8 mouse cellular contexts compared by ENCODE assay signal in genomic region chr15:100469189-100469545, GRCm38 (mm10). TPM values are rescaled to one million over a fixed set of nuclear protein-coding genes. Genes with fewer than 3 reads are reported as not detected.
A peak's percentile ranks its signal among the peaks of the same experiment; 100 is the strongest.
DNase-seq lines count a peak whose midpoint lies in the region; ATAC-seq and TF ChIP-seq lines count a peak whose summit lies in the region.

No protein-coding gene starts in this region.

- H3K9me3 ChIP-seq in erythroblast, embryonic 14.5 days (ENCODE audit: control insufficient read depth, low read length): peaks cover 2% of the 10 kb centered on the region
- H3K9me3 ChIP-seq in liver, embryonic 11.5 days (ENCODE audit: control insufficient read depth, low read length): no peaks in the 10 kb centered on the region
- H3K9me3 ChIP-seq in stomach, embryonic 16.5 days (replicated peaks; ENCODE audit: control insufficient read depth, low read length): no peaks in the 10 kb centered on the region

- ATAC-seq in erythroblast, adult 5-6 weeks (replicated peaks; ENCODE audit: low FRiP score, poor library complexity, severe bottlenecking): no peak
- 0 out of 2 replicates have a peak, but pooled peaks have one; percentile 10 for ATAC-seq in liver, embryonic 11.5 days (replicated peaks; ENCODE audit: low FRiP score)
- ATAC-seq in stomach, embryonic 16.5 days (ENCODE audit: insufficient read depth, low FRiP score): no peak

- peak overlapping the region; percentile 90 for H3K27ac ChIP-seq in testis, adult 2 months (ENCODE audit: control insufficient read depth, insufficient read depth, low read depth, low read length)
- H3K27ac ChIP-seq in liver, embryonic 11.5 days (ENCODE audit: low read depth, low read length): peak overlapping the region; percentile 80
- H3K27ac ChIP-seq in stomach, embryonic 16.5 days (ENCODE audit: low read length): peak overlapping the region; percentile 73

- H3K4me2 ChIP-seq in liver, embryonic 11.5 days: peak overlapping the region; percentile 90
- peak overlapping the region; percentile 97 for H3K4me2 ChIP-seq in stomach, embryonic 16.5 days (ENCODE audit: low read depth, low read length)

- H3K4me1 ChIP-seq in erythroblast, embryonic 14.5 days (ENCODE audit: control insufficient read depth): peaks cover 30% of the 10 kb centered on the region
- H3K4me1 ChIP-seq in testis, adult 2 months (ENCODE audit: control insufficient read depth, insufficient read depth, low read length): peaks cover 7% of the 10 kb centered on the region
- peaks cover 20% of the 10 kb centered on the region for H3K4me1 ChIP-seq in liver, embryonic 11.5 days (replicated peaks; ENCODE audit: control insufficient read depth, insufficient read depth, low read length)
- peaks cover 19% of the 10 kb centered on the region for H3K4me1 ChIP-seq in stomach, embryonic 16.5 days (ENCODE audit: control insufficient read depth, insufficient read depth, low read length)

- peak overlapping the region; percentile 92 for H3K4me3 ChIP-seq in erythroblast, embryonic 14.5 days (replicated peaks)
- peak overlapping the region; percentile 96 for H3K4me3 ChIP-seq in testis, adult 2 months (ENCODE audit: control insufficient read depth, low read depth, low read length)
- peak overlapping the region; percentile 80 for H3K4me3 ChIP-seq in liver, embryonic 11.5 days (ENCODE audit: low read depth, low read length)
- H3K4me3 ChIP-seq in stomach, embryonic 16.5 days (replicated peaks; ENCODE audit: low read length): peak overlapping the region; percentile 67

- peak overlapping the region; percentile 69 for H3K9ac ChIP-seq in liver, embryonic 11.5 days (ENCODE audit: low read depth, low read length)
- H3K9ac ChIP-seq in stomach, embryonic 16.5 days (ENCODE audit: low read length): peak overlapping the region; percentile 90

- under 1% methylated on average over 19 of the region's 19 CpGs for WGBS in liver, embryonic 11.5 days
- under 1% methylated on average over 19 of the region's 19 CpGs for WGBS in stomach, embryonic 16.5 days

- peaks cover 4% of the 10 kb centered on the region for H3K27me3 ChIP-seq in erythroblast, embryonic 14.5 days (ENCODE audit: control insufficient read depth)
- H3K27me3 ChIP-seq in testis, adult 2 months (ENCODE audit: control insufficient read depth, insufficient read depth, low read length): no peaks in the 10 kb centered on the region
- H3K27me3 ChIP-seq in liver, embryonic 11.5 days (replicated peaks; ENCODE audit: control insufficient read depth, insufficient read depth, low read length): no peaks in the 10 kb centered on the region
- no peaks in the 10 kb centered on the region for H3K27me3 ChIP-seq in stomach, embryonic 16.5 days (ENCODE audit: control insufficient read depth, insufficient read depth, low read length)

- DNase-seq in testis, postnatal 10 days (ENCODE audit: low spot score): no peak
- DNase-seq in liver, embryonic 11.5 days (ENCODE audit: low spot score): no peak
- no peak for DNase-seq in right cerebral cortex, postnatal 10 days (ENCODE audit: low spot score in 2 of 2)
- no peak for DNase-seq in layer of hippocampus, postnatal 10 days (ENCODE audit: low spot score in 2 of 2)

- TF ChIP-seq POLR2A in testis, adult 2 months (IDR thresholded peaks at IDR 0.05; ENCODE audit: control insufficient read depth, low read depth, low read length): no peak

- H3K36me3 ChIP-seq in erythroblast, embryonic 14.5 days (ENCODE audit: control insufficient read depth): peaks cover 20% of the 10 kb centered on the region
- no peaks in the 10 kb centered on the region for H3K36me3 ChIP-seq in testis, adult 2 months (ENCODE audit: control insufficient read depth, insufficient read depth, low read length)
- peaks cover 16% of the 10 kb centered on the region; the same call in 1 of the 2 replicates for H3K36me3 ChIP-seq in liver, embryonic 11.5 days (ENCODE audit: control insufficient read depth, insufficient read depth, low read length)
- H3K36me3 ChIP-seq in stomach, embryonic 16.5 days (ENCODE audit: control insufficient read depth, insufficient read depth, low read length): 0 out of 2 replicates have a peak, but pooled peaks cover 3% of the 10 kb centered on the region

- TF ChIP-seq CTCF in testis, adult 2 months (IDR thresholded peaks at IDR 0.05; ENCODE audit: control insufficient read depth, insufficient read depth, insufficient replicate concordance, low read depth, low read length): no peak

RNA-seq across cellular contexts. Expression of gene Letmd1, which starts 0.3 kb away (rescaled TPM):
- polyA plus RNA-seq in erythroblast, embryonic 14.5 days (2012): 0.62 and 1.0 TPM in 2 replicates
- total RNA-seq in erythroblast, adult 5-6 weeks (2015; ENCODE audit: low replicate concordance): 4.4 and 4.8 TPM in 2 replicates
- 2.5 and 3.7 TPM in 2 replicates for total RNA-seq in erythroblast, adult 5-6 weeks (2017; ENCODE audit: low replicate concordance)
- polyA plus RNA-seq in testis, adult 2 months (2012; rRNA removed): 18.8 and 20.0 TPM in 2 replicates
- polyA plus RNA-seq in liver, embryonic 11.5 days (2014; fragmentation: Nextera tagmentation; extraction: Ambion mirVana): 34.2 and 36.0 TPM in 2 replicates
- polyA plus RNA-seq in stomach, embryonic 16.5 days (2015; fragmentation: Nextera tagmentation; extraction: Ambion mirVana): 25.8 and 26.7 TPM in 2 replicates
- total RNA-seq in layer of hippocampus, postnatal 10 days (2021): 10 to 100 TPM; 67.8 to 79.1 TPM

RNA-seq across cellular contexts. Expression of gene Csrnp2, which starts 26.1 kb away (rescaled TPM):
- 0.01 TPM in 1 of 2 replicates, not detected in the other for polyA plus RNA-seq in erythroblast, embryonic 14.5 days (2012)
- total RNA-seq in erythroblast, adult 5-6 weeks (2015; ENCODE audit: low replicate concordance): 0.21 TPM in 1 of 2 replicates, not detected in the other
- 0.51 and 0.98 TPM in 2 replicates for total RNA-seq in erythroblast, adult 5-6 weeks (2017; ENCODE audit: low replicate concordance)
- polyA plus RNA-seq in testis, adult 2 months (2012; rRNA removed): 12.2 and 12.5 TPM in 2 replicates
- 6.5 and 7.5 TPM in 2 replicates for polyA plus RNA-seq in liver, embryonic 11.5 days (2014; fragmentation: Nextera tagmentation; extraction: Ambion mirVana)
- polyA plus RNA-seq in stomach, embryonic 16.5 days (2015; fragmentation: Nextera tagmentation; extraction: Ambion mirVana): 6.7 and 7.3 TPM in 2 replicates
- total RNA-seq in layer of hippocampus, postnatal 10 days (2021): 10 to 100 TPM; 34.5 to 34.7 TPM

RNA-seq across cellular contexts. Expression of gene Slc11a2, which starts 44.3 kb away (rescaled TPM):
- 1.8 and 2.7 TPM in 2 replicates for polyA plus RNA-seq in erythroblast, embryonic 14.5 days (2012)
- total RNA-seq in erythroblast, adult 5-6 weeks (2015; ENCODE audit: low replicate concordance): 14.6 and 18.3 TPM in 2 replicates
- total RNA-seq in erythroblast, adult 5-6 weeks (2017; ENCODE audit: low replicate concordance): 20.1 and 23.8 TPM in 2 replicates
- 29.3 and 38.4 TPM in 2 replicates for polyA plus RNA-seq in testis, adult 2 months (2012; rRNA removed)
- polyA plus RNA-seq in liver, embryonic 11.5 days (2014; fragmentation: Nextera tagmentation; extraction: Ambion mirVana): 51.2 and 55.4 TPM in 2 replicates
- 27.0 and 28.3 TPM in 2 replicates for polyA plus RNA-seq in stomach, embryonic 16.5 days (2015; fragmentation: Nextera tagmentation; extraction: Ambion mirVana)
- total RNA-seq in layer of hippocampus, postnatal 10 days (2021): 10 to 100 TPM; 55.5 to 61.9 TPM

RNA-seq across cellular contexts. Expression of gene Gm5475, which starts 47.2 kb away (rescaled TPM):
- not detected in 2 replicates for polyA plus RNA-seq in erythroblast, embryonic 14.5 days (2012)
- not detected in 2 replicates for total RNA-seq in erythroblast, adult 5-6 weeks (2015; ENCODE audit: low replicate concordance)
- total RNA-seq in erythroblast, adult 5-6 weeks (2017; ENCODE audit: low replicate concordance): not detected in 2 replicates
- 0.19 and 0.30 TPM in 2 replicates for polyA plus RNA-seq in testis, adult 2 months (2012; rRNA removed)
- polyA plus RNA-seq in liver, embryonic 11.5 days (2014; fragmentation: Nextera tagmentation; extraction: Ambion mirVana): 0.10 TPM in 1 of 2 replicates, not detected in the other
- polyA plus RNA-seq in stomach, embryonic 16.5 days (2015; fragmentation: Nextera tagmentation; extraction: Ambion mirVana): 0.13 TPM in 1 of 2 replicates, not detected in the other
- under 1 TPM; 0.14 to 0.16 TPM for total RNA-seq in layer of hippocampus, postnatal 10 days (2021)
